Mouse (Mus musculus) heart, adult 9 months (tissue): ENCODE data around the gene Tepp.

Source experiments
- DNase-seq, 2 experiments: peaks; one replicate each; pipeline ENCODE4 v3.0.0; 2022; ENCODE audit warnings: low spot score in 2 of 2

Gene Tepp

GRCm38 (mm10) chr8:95331156-95331719 lies 20.9 kb downstream of the Tepp start:
- DNase-seq = no peak

- peak; percentile 94 for DNase-seq
Observed at GRCm38 (mm10) chr8:95331720-95332436, 21.5 kb downstream of the Tepp start, which contains the start of the genes Zfp319 and Usb1. Gene Zfp319 (minus strand): TSS chr8:95331950. Gene Usb1 (plus strand): TSS chr8:95332284.

GRCm38 (mm10) chr8:95332437-95333199 lies 22.3 kb downstream of the Tepp start:
- DNase-seq = no peak

GRCm38 (mm10) chr8:95335706-95336105 lies 25.3 kb downstream of the Tepp start:
- no peak for DNase-seq

- DNase-seq = no peak
Observed at GRCm38 (mm10) chr8:95336363-95336762, 26.0 kb downstream of the Tepp start.

- peak; percentile 49 to 70 for DNase-seq
Observed at GRCm38 (mm10) chr8:95341721-95342120, 31.4 kb downstream of the Tepp start.

GRCm38 (mm10) chr8:95344668-95345067 lies 34.3 kb downstream of the Tepp start:
- DNase-seq = no peak

- DNase-seq = peak; percentile 34 to 72
Observed at GRCm38 (mm10) chr8:95346643-95347545, 36.5 kb downstream of the Tepp start.

- DNase-seq = no peak
Observed at GRCm38 (mm10) chr8:95348356-95348755, 38.0 kb downstream of the Tepp start.

- DNase-seq = peak; percentile 58 to 64
Observed at GRCm38 (mm10) chr8:95348811-95349630, 38.7 kb downstream of the Tepp start.

- no peak for DNase-seq
Observed at GRCm38 (mm10) chr8:95351461-95351860, 41.1 kb downstream of the Tepp start.

- DNase-seq = peak; percentile 80 to 81
Observed at GRCm38 (mm10) chr8:95352151-95352870, 41.9 kb downstream of the Tepp start, which contains the start of gene Mmp15. Gene Mmp15 (plus strand): TSS chr8:95352268.

- DNase-seq = peak; percentile 48 to 57
Observed at GRCm38 (mm10) chr8:95352871-95353866, 42.8 kb downstream of the Tepp start.

GRCm38 (mm10) chr8:95354606-95355005 lies 44.2 kb downstream of the Tepp start:
- DNase-seq = no peak

- DNase-seq = no peak
Observed at GRCm38 (mm10) chr8:95358550-95359411, 48.4 kb downstream of the Tepp start.

GRCm38 (mm10) chr8:95360181-95361015 lies 50.0 kb downstream of the Tepp start:
- no peak for DNase-seq

- no peak for DNase-seq
Observed at GRCm38 (mm10) chr8:95361016-95361341, 50.6 kb downstream of the Tepp start.
